Mouse (Mus musculus) skeletal muscle tissue, adult 2 months (tissue): ENCODE data around the gene Letmd1.
"Not testable (repeated sequence)": the region's sequence is repeated elsewhere in the genome, so short reads cannot be mapped to it uniquely, and the experiment has no call there.

ENCODE experiments used
- DNase-seq: peaks from one replicate; pipeline ENCODE4 v3.0.0-alpha.2; 2012; ENCODE audit warnings: low read depth, low spot score

Letmd1 gene

GRCm38 (mm10) chr15:100468295-100469188 is at the start of gene Letmd1:
Letmd1 (plus strand) TSS chr15:100469023.
- peak; percentile 83 for DNase-seq

- DNase-seq: peak; percentile 72
Measured at GRCm38 (mm10) chr15:100419311-100419710, 49.5 kb upstream of the Letmd1 start.

- DNase-seq: no peak
Measured at GRCm38 (mm10) chr15:100419901-100420745, 48.7 kb upstream of the Letmd1 start.

GRCm38 (mm10) chr15:100421059-100421757 is 47.6 kb upstream of the Letmd1 start:
- no peak for DNase-seq

- DNase-seq: not testable (repeated sequence)
Measured at GRCm38 (mm10) chr15:100421758-100422197, 47.0 kb upstream of the Letmd1 start, which contains the start of gene Gm5475. Gm5475 (plus strand) TSS chr15:100422147.

GRCm38 (mm10) chr15:100422476-100422875 is 46.3 kb upstream of the Letmd1 start:
- DNase-seq: no peak

GRCm38 (mm10) chr15:100422899-100423860 is 45.6 kb upstream of the Letmd1 start:
- DNase-seq: peak; percentile 95

GRCm38 (mm10) chr15:100423916-100424315 is 44.9 kb upstream of the Letmd1 start:
- DNase-seq: no peak

GRCm38 (mm10) chr15:100424396-100425122 is 44.3 kb upstream of the Letmd1 start, which contains the start of gene Slc11a2:
Slc11a2 (minus strand) TSS chr15:100425072.
- no peak for DNase-seq

GRCm38 (mm10) chr15:100428296-100428905 is 40.4 kb upstream of the Letmd1 start:
- no peak for DNase-seq

- no peak for DNase-seq
Measured at GRCm38 (mm10) chr15:100429959-100430565, 38.8 kb upstream of the Letmd1 start.

- DNase-seq: no peak
Measured at GRCm38 (mm10) chr15:100433234-100433633, 35.6 kb upstream of the Letmd1 start.

GRCm38 (mm10) chr15:100436112-100436511 is 32.7 kb upstream of the Letmd1 start:
- no peak for DNase-seq

GRCm38 (mm10) chr15:100436518-100436917 is 32.3 kb upstream of the Letmd1 start:
- DNase-seq: no peak

- DNase-seq: peak; percentile 95
Measured at GRCm38 (mm10) chr15:100443126-100443922, 25.5 kb upstream of the Letmd1 start.

- no peak for DNase-seq
Measured at GRCm38 (mm10) chr15:100446887-100447286, 21.9 kb upstream of the Letmd1 start.

GRCm38 (mm10) chr15:100448572-100448971 is 20.3 kb upstream of the Letmd1 start:
- no peak for DNase-seq

- no peak for DNase-seq
Measured at GRCm38 (mm10) chr15:100449495-100449894, 19.3 kb upstream of the Letmd1 start.
